Mouse (Mus musculus): ENCODE results near the gene Setd6. TPM values are rescaled to one million over a fixed set of nuclear protein-coding genes. Genes with fewer than 3 reads are reported as not detected.
A peak's percentile ranks its signal among the peaks of the same experiment; 100 is the strongest.

The Setd6 gene
- polyA plus RNA-seq, 1 experiment from 2014 or later: 34.3 TPM

- H3K4me1 ChIP-seq (ENCODE audit: control insufficient read depth, insufficient read depth, low read length): peaks cover 49% of the 10 kb centered on the region
- H3K27me3 ChIP-seq (ENCODE audit: control insufficient read depth, insufficient read depth, low read depth, low read length): no peaks in the 10 kb centered on the region; the same call in 1 of the 2 replicates
- peak overlapping the region; percentile 84 for H3K9ac ChIP-seq (ENCODE audit: low read depth, low read length)
- peak; percentile 94 for ATAC-seq
- peak overlapping the region; percentile 68 for H3K4me3 ChIP-seq (ENCODE audit: low read depth, low read length)
- peak overlapping the region; percentile 83 for H3K27ac ChIP-seq (ENCODE audit: low read length)
- H3K36me3 ChIP-seq (ENCODE audit: control insufficient read depth, insufficient read depth, low read length): peaks cover 9% of the 10 kb centered on the region; the same call in 1 of the 2 replicates
- H3K4me2 ChIP-seq (ENCODE audit: low read length): peak overlapping the region; percentile 72
- no peaks in the 10 kb centered on the region for H3K9me3 ChIP-seq (replicated peaks; ENCODE audit: control insufficient read depth, low read length, poor library complexity, severe bottlenecking)
- 1% methylated on average over 34 of the region's 34 CpGs for WGBS
Measured at GRCm38 (mm10) chr8:95702480-95703446, 12.9 kb upstream of the Setd6 start.

GRCm38 (mm10) chr8:95703461-95704260, 12.0 kb upstream of the Setd6 start:
- Histone ChIP-seq H3K4me2 (ENCODE audit: low read length) (peak overlapping the region; percentile 72), H3K27ac (ENCODE audit: low read length) (peak overlapping the region; percentile 83), H3K36me3 (ENCODE audit: control insufficient read depth, insufficient read depth, low read length) (peaks cover 11% of the 10 kb centered on the region), H3K4me3 (ENCODE audit: low read depth, low read length) (peak overlapping the region; percentile 68), H3K9ac (ENCODE audit: low read depth, low read length) (peak overlapping the region; percentile 84), H3K9me3 (replicated peaks; ENCODE audit: control insufficient read depth, low read length, poor library complexity, severe bottlenecking) (no peaks in the 10 kb centered on the region), H3K4me1 (ENCODE audit: control insufficient read depth, insufficient read depth, low read length) (peaks cover 47% of the 10 kb centered on the region), H3K27me3 (ENCODE audit: control insufficient read depth, insufficient read depth, low read depth, low read length) (no peaks in the 10 kb centered on the region)
- WGBS: under 1% methylated on average over 15 of the region's 15 CpGs
- ATAC-seq: peak; percentile 29

DNA sequence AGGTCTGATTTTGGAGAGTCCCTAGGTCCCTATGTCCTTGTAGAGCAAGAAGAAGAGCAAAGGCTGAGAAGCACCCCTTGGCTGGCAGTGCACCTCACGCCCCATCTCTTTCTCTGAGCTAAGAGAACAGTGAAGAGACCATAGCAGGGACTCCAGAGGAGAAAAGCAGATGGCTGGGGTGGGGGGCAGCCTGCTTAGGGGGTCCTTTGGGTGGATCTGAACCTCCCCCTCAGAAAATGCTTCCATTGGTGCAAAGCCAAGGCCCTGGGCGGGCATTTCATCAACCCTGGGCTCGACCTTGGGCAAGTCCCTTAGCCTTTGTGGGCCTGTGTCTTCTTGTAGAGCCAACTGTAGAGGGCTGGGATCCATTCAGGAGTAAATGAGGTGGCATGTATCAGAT, 11.1 kb upstream of the Setd6 start:
- H3K4me1 ChIP-seq (ENCODE audit: control insufficient read depth, insufficient read depth, low read length): peaks cover 47% of the 10 kb centered on the region
- H3K4me3 ChIP-seq (ENCODE audit: low read depth, low read length): peak overlapping the region; percentile 68
- H3K27ac ChIP-seq (ENCODE audit: low read length): no peak overlapping the region
- WGBS: 92% methylated on average over 3 of the region's 3 CpGs
- H3K9me3 ChIP-seq (replicated peaks; ENCODE audit: control insufficient read depth, low read length, poor library complexity, severe bottlenecking): no peaks in the 10 kb centered on the region
- ATAC-seq: no peak
- peaks cover 20% of the 10 kb centered on the region for H3K36me3 ChIP-seq (ENCODE audit: control insufficient read depth, insufficient read depth, low read length)
- peak overlapping the region; percentile 84 for H3K9ac ChIP-seq (ENCODE audit: low read depth, low read length)
- H3K4me2 ChIP-seq (ENCODE audit: low read length): peak overlapping the region; percentile 72
- no peaks in the 10 kb centered on the region for H3K27me3 ChIP-seq (ENCODE audit: control insufficient read depth, insufficient read depth, low read depth, low read length)

GRCm38 (mm10) chr8:95709579-95709978, 6.1 kb upstream of the Setd6 start:
- ATAC-seq: no peak
- Histone ChIP-seq H3K27me3 (ENCODE audit: control insufficient read depth, insufficient read depth, low read depth, low read length) (no peaks in the 10 kb centered on the region), H3K27ac (ENCODE audit: low read length) (no peak overlapping the region), H3K36me3 (ENCODE audit: control insufficient read depth, insufficient read depth, low read length) (peaks cover 38% of the 10 kb centered on the region), H3K9ac (ENCODE audit: low read depth, low read length) (no peak overlapping the region), H3K4me2 (ENCODE audit: low read length) (no peak overlapping the region), H3K4me1 (ENCODE audit: control insufficient read depth, insufficient read depth, low read length) (peaks cover 12% of the 10 kb centered on the region), H3K4me3 (ENCODE audit: low read depth, low read length) (no peak overlapping the region), H3K9me3 (replicated peaks; ENCODE audit: control insufficient read depth, low read length, poor library complexity, severe bottlenecking) (no peaks in the 10 kb centered on the region)
- WGBS: 90% methylated on average over 7 of the region's 7 CpGs

DNA sequence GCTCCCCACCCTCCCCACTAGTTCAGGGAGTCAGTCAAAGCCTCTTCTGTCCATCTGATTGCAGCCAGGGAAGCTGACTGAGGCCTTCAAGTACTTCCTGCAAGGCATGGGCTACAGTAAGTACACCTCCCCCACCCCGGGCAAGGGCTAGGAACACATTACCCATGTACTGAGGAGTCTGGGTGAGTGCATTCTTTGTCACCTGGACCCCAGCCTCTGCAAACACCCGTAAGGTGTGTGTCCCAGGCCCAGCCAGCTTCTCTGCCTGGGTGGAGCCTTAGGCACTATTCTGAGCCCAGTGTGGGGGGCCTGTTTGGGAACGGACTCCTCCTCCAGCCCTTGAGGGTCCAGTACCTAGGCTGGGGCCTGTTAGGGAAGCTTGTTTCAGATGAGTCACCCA, 4.7 kb upstream of the Setd6 start:
- peaks cover 38% of the 10 kb centered on the region for H3K36me3 ChIP-seq (ENCODE audit: control insufficient read depth, insufficient read depth, low read length)
- H3K27me3 ChIP-seq (ENCODE audit: control insufficient read depth, insufficient read depth, low read depth, low read length): no peaks in the 10 kb centered on the region
- no peak overlapping the region for H3K4me2 ChIP-seq (ENCODE audit: low read length)
- H3K4me1 ChIP-seq (ENCODE audit: control insufficient read depth, insufficient read depth, low read length): peaks cover 7% of the 10 kb centered on the region
- no peaks in the 10 kb centered on the region for H3K9me3 ChIP-seq (replicated peaks; ENCODE audit: control insufficient read depth, low read length, poor library complexity, severe bottlenecking)
- 87% methylated on average over 3 of the region's 3 CpGs for WGBS
- no peak for ATAC-seq
- no peak overlapping the region for H3K27ac ChIP-seq (ENCODE audit: low read length)
- H3K9ac ChIP-seq (ENCODE audit: low read depth, low read length): no peak overlapping the region
- no peak overlapping the region for H3K4me3 ChIP-seq (ENCODE audit: low read depth, low read length)

DNA sequence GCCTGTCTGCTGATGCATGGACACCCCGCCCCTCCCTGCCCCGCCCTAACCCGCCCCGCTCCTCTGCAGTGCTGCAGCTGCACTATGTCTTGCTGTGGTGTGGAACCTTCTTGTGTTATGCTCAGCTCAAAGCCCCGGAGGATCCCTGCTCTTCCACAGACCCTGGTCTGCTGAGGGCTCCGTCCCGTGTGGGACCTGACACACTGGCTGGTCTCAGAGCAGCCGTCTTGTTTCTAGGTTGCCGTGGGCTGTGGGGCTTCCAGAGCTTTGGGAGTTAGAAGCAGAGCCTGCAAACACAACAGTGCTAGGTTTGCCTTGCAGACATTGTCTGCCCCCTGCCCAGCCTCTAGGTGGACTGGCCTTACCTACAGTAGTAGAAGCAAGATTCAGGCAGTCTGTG, 3.3 kb upstream of the Setd6 start:
- Histone ChIP-seq H3K4me3 (ENCODE audit: low read depth, low read length) (no peak overlapping the region), H3K4me1 (ENCODE audit: control insufficient read depth, insufficient read depth, low read length) (peaks cover 16% of the 10 kb centered on the region), H3K27me3 (ENCODE audit: control insufficient read depth, insufficient read depth, low read depth, low read length) (no peaks in the 10 kb centered on the region), H3K9ac (ENCODE audit: low read depth, low read length) (no peak overlapping the region), H3K27ac (ENCODE audit: low read length) (no peak overlapping the region), H3K9me3 (replicated peaks; ENCODE audit: control insufficient read depth, low read length, poor library complexity, severe bottlenecking) (no peaks in the 10 kb centered on the region), H3K4me2 (ENCODE audit: low read length) (no peak overlapping the region), H3K36me3 (ENCODE audit: control insufficient read depth, insufficient read depth, low read length) (peaks cover 33% of the 10 kb centered on the region)
- ATAC-seq: no peak
- 90% methylated on average over 9 of the region's 9 CpGs for WGBS

DNA sequence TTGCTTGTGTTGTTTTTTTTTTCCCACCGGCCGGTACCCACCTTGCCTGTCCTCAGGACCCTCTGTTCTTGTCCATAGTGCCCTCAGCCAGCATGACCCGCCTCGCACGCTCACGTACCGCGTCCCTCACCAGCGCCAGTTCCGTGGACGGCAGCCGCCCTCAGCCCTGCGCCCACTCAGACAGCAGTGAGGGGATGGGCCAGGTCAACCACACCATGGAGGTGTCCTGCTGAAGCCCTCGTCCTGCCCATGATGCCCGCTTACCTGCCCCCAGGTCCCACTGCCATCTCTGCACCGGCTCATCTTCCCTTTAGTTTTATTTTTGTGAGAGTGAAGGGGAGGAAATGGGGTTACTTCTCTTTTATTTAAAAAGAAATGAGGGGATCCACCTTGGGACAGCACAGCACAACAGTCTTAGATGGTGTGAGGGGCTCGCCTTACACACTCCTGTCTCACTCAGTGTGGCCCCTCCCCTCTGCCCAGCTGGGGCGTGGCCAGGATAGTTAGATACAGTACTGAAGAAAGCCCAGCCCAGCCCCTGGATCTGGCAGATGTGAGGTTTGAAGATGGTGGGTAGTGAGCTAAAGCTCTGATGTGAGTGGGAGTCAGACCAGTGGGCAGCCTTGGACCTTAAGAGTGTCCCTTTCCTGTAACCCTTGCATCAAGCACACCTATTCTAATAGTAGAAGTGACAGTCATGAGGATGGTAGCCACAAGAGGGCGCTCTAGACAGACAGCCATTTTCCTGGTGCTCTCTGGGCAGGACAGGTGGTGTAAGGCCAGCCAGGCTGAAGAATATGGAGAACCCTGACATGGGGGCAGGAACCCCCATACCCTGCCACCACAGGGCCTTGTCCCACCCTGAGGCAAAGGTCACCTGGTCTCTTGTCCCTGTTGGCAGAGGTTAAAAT, 2.3 kb upstream of the Setd6 start:
- Histone ChIP-seq H3K4me1 (ENCODE audit: control insufficient read depth, insufficient read depth, low read length) (peaks cover 16% of the 10 kb centered on the region), H3K9ac (ENCODE audit: low read depth, low read length) (no peak overlapping the region), H3K9me3 (replicated peaks; ENCODE audit: control insufficient read depth, low read length, poor library complexity, severe bottlenecking) (no peaks in the 10 kb centered on the region), H3K27ac (ENCODE audit: low read length) (no peak overlapping the region), H3K4me2 (ENCODE audit: low read length) (no peak overlapping the region), H3K4me3 (ENCODE audit: low read depth, low read length) (no peak overlapping the region), H3K36me3 (ENCODE audit: control insufficient read depth, insufficient read depth, low read length) (peaks cover 33% of the 10 kb centered on the region), H3K27me3 (ENCODE audit: control insufficient read depth, insufficient read depth, low read depth, low read length) (no peaks in the 10 kb centered on the region)
- peak; percentile 18; the same call in 1 of the 2 replicates for ATAC-seq
- WGBS: 85% methylated on average over 19 of the region's 19 CpGs

DNA sequence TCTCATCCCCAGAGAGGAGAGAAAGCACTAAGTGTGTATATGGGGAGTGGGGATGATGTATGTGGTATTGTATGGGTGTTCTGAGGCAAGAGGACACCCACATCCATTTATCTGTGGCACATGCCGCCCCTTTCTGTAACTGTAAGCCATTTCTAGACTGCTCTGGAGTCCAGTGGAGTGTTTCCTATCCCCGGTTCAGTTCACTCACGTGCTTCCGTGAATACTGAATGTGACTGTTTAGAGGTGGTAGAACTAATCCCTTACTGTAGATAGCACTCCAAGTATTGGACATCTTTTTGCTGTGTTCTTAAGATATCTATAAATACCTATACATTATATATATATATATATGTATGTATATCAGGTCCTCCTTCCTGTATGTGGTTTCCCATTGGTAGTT, 1.3 kb upstream of the Setd6 start:
- no peak overlapping the region for H3K4me2 ChIP-seq (ENCODE audit: low read length)
- no peak overlapping the region for H3K27ac ChIP-seq (ENCODE audit: low read length)
- no peak for ATAC-seq
- no peak overlapping the region for H3K9ac ChIP-seq (ENCODE audit: low read depth, low read length)
- no peaks in the 10 kb centered on the region for H3K27me3 ChIP-seq (ENCODE audit: control insufficient read depth, insufficient read depth, low read depth, low read length)
- peaks cover 16% of the 10 kb centered on the region for H3K4me1 ChIP-seq (ENCODE audit: control insufficient read depth, insufficient read depth, low read length)
- no peak overlapping the region for H3K4me3 ChIP-seq (ENCODE audit: low read depth, low read length)
- peaks cover 33% of the 10 kb centered on the region for H3K36me3 ChIP-seq (ENCODE audit: control insufficient read depth, insufficient read depth, low read length)
- no peaks in the 10 kb centered on the region for H3K9me3 ChIP-seq (replicated peaks; ENCODE audit: control insufficient read depth, low read length, poor library complexity, severe bottlenecking)
- WGBS: 97% methylated on average over 4 of the region's 4 CpGs
